Mouse (Mus musculus) kidney, postnatal 10 days (tissue): ENCODE results near the gene 2700081O15Rik.
A peak's percentile ranks its signal among the peaks of the same experiment; 100 is the strongest.

Experiments used
- DNase-seq: peaks from one replicate; pipeline ENCODE4 v3.0.0; 2021; ENCODE audit warnings: mixed read lengths

2700081O15Rik gene

GRCm38 (mm10) chr19:7420841-7421601, 3.6 kb downstream of the 2700081O15Rik start:
- DNase-seq, result peak; percentile 29

GRCm38 (mm10) chr19:7421602-7422591, 4.5 kb downstream of the 2700081O15Rik start:
- DNase-seq, result peak; percentile 70

- DNase-seq, result peak; percentile 50
Observed at GRCm38 (mm10) chr19:7422656-7423027, 5.2 kb downstream of the 2700081O15Rik start.

- peak; percentile 93 for DNase-seq
Observed at GRCm38 (mm10) chr19:7423028-7423655, 5.7 kb downstream of the 2700081O15Rik start.

GRCm38 (mm10) chr19:7423656-7424030, 6.2 kb downstream of the 2700081O15Rik start:
- DNase-seq, result no peak

GRCm38 (mm10) chr19:7424131-7424530, 6.7 kb downstream of the 2700081O15Rik start:
- no peak for DNase-seq

- no peak for DNase-seq
Observed at GRCm38 (mm10) chr19:7424590-7425397, 7.4 kb downstream of the 2700081O15Rik start.

- DNase-seq, result no peak
Observed at GRCm38 (mm10) chr19:7425398-7425775, 8.0 kb downstream of the 2700081O15Rik start.

- no peak for DNase-seq
Observed at GRCm38 (mm10) chr19:7434887-7435286, 17.5 kb downstream of the 2700081O15Rik start.

GRCm38 (mm10) chr19:7436061-7436970, 18.9 kb downstream of the 2700081O15Rik start:
- peak; percentile 71 for DNase-seq

- DNase-seq, result no peak
Observed at GRCm38 (mm10) chr19:7438295-7438694, 20.9 kb downstream of the 2700081O15Rik start.

- peak; percentile 76 for DNase-seq
Observed at GRCm38 (mm10) chr19:7441493-7441892, 24.1 kb downstream of the 2700081O15Rik start.

- no peak for DNase-seq
Observed at GRCm38 (mm10) chr19:7445105-7445504, 27.7 kb downstream of the 2700081O15Rik start.

GRCm38 (mm10) chr19:7445596-7445995, 28.2 kb downstream of the 2700081O15Rik start:
- no peak for DNase-seq

- DNase-seq, result no peak
Observed at GRCm38 (mm10) chr19:7456803-7457202, 39.4 kb downstream of the 2700081O15Rik start.

GRCm38 (mm10) chr19:7458901-7459300, 41.5 kb downstream of the 2700081O15Rik start:
- no peak for DNase-seq

- no peak for DNase-seq
Observed at GRCm38 (mm10) chr19:7459370-7459769, 41.9 kb downstream of the 2700081O15Rik start.

GRCm38 (mm10) chr19:7467915-7468314, 50.5 kb downstream of the 2700081O15Rik start:
- DNase-seq, result no peak

GRCm38 (mm10) chr19:7470643-7471042, 53.2 kb downstream of the 2700081O15Rik start:
- no peak for DNase-seq
